Mouse (Mus musculus) neural tube, embryonic 15.5 days (tissue): Measurements from ENCODE around the gene Spp2. TPM values are rescaled to one million over a fixed set of nuclear protein-coding genes. Genes with fewer than 3 reads are reported as not detected.
A peak's percentile ranks its signal among the peaks of the same experiment; 100 is the strongest.

Experiments
- ATAC-seq: fragments of 200-750 bp; cut with Nextera tagmentation; 2 replicates; pipeline ENCODE4 v1.8.0; 2017; ENCODE audit warnings: mild to moderate bottlenecking, moderate TSS enrichment, moderate library complexity; ENCODE audit not compliant: low FRiP score
- H3K27ac ChIP-seq: fragments of 300-500 bp; sonication (generic); replicated peaks from 2 replicates; pipeline ENCODE4 v1.5.1; 2015; ENCODE audit warnings: mild to moderate bottlenecking, inconsistent platforms
- H3K27me3 ChIP-seq: fragments of 300-500 bp; sonication (generic); replicated peaks from 2 replicates; pipeline ENCODE4 v1.6.1; 2015; ENCODE audit warnings: inconsistent platforms
- H3K36me3 ChIP-seq: fragments of 300-500 bp; sonication (generic); 2 replicates; pipeline ENCODE4 v1.6.1; 2015; ENCODE audit warnings: inconsistent platforms
- H3K4me1 ChIP-seq: fragments of 300-500 bp; sonication (generic); 2 replicates; pipeline ENCODE4 v1.6.1; 2015; ENCODE audit warnings: inconsistent platforms
- H3K4me2 ChIP-seq: fragments of 300-500 bp; sonication (generic); 2 replicates; pipeline ENCODE4 v1.6.1; 2015; ENCODE audit warnings: inconsistent platforms, mild to moderate bottlenecking, moderate library complexity
- H3K4me3 ChIP-seq: fragments of 300-500 bp; sonication (generic); replicated peaks from 2 replicates; pipeline ENCODE4 v1.5.1; 2015; ENCODE audit warnings: mild to moderate bottlenecking, inconsistent platforms
- H3K9ac ChIP-seq: fragments of 300-500 bp; sonication (generic); replicated peaks from 2 replicates; pipeline ENCODE4 v1.6.1; 2015; ENCODE audit warnings: mild to moderate bottlenecking, inconsistent platforms
- H3K9me3 ChIP-seq: fragments of 300-500 bp; sonication (generic); replicated peaks from 2 replicates; pipeline ENCODE4 v1.6.1; 2016; ENCODE audit warnings: inconsistent platforms
- WGBS: fragments of 180-500 bp; shearing (Covaris S2); methylation state at CpG from one replicate; pipeline ENCODE4 v1.1.7; 2015; ENCODE audit warnings: mixed read lengths; 5-methylcytosine and 5-hydroxymethylcytosine counted together
- polyA plus RNA-seq: library from polyadenylated mRNA; unstranded; fragments of >200 nt; fragmentation: Nextera tagmentation; extraction: Ambion mirVana; gene quantifications from 2 replicates; pipeline ENCODE4 v1.2.1, GENCODE M21; 2015

Gene Spp2
- polyA plus RNA-seq, 1 experiment from 2014 or later, result not detected

DNA sequence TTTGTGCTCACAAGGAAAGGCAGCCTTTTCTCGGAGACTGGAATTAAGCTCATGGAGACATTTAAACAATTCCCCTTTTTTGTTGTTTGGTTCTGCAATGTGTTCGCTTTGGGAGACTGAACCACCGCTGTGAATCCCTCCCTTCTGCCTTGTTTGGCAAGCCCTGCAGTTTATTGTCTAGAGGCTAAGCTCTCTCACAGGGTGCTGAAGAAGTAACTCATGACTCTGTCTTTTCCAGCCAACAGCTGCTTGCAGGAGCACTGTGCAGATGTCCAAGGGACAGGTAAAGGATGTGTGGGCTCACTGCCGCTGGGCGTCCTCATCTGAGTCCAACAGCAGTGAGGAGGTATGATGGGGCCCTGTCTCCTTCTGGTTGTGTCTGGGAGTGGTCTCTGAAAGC, 5.3 kb downstream of the Spp2 start:
- Histone ChIP-seq H3K36me3 (no peaks in the 10 kb centered on the region), H3K4me1 (peaks cover 14% of the 10 kb centered on the region), H3K4me2 (no peak overlapping the region), H3K9me3 (no peaks in the 10 kb centered on the region), H3K9ac (no peak overlapping the region), H3K27ac (peak overlapping the region; percentile 39; the same call in 1 of the 2 replicates), H3K27me3 (no peaks in the 10 kb centered on the region), H3K4me3 (no peak overlapping the region)
- peak; percentile 55; the same call in 1 of the 2 replicates for ATAC-seq
- WGBS, result 43% methylated on average over 5 of the region's 5 CpGs

- Histone ChIP-seq H3K9ac (no peak overlapping the region), H3K4me3 (no peak overlapping the region), H3K36me3 (no peaks in the 10 kb centered on the region), H3K4me1 (no peaks in the 10 kb centered on the region), H3K4me2 (no peak overlapping the region), H3K9me3 (no peaks in the 10 kb centered on the region), H3K27me3 (no peaks in the 10 kb centered on the region), H3K27ac (no peak overlapping the region)
- no peak for ATAC-seq
- 85% methylated on average over 2 of the region's 2 CpGs for WGBS
These were observed 12.2 kb downstream of the Spp2 start for GRCm38 (mm10) chr1:88418943-88419342.

- no peaks in the 10 kb centered on the region for H3K9me3 ChIP-seq
- no peaks in the 10 kb centered on the region for H3K27me3 ChIP-seq
- no peak overlapping the region for H3K4me2 ChIP-seq
- 88% methylated on average over 10 of the region's 10 CpGs for whole genome bisulfite sequencing
- no peak overlapping the region for H3K27ac ChIP-seq
- no peaks in the 10 kb centered on the region for H3K36me3 ChIP-seq
- no peak overlapping the region for H3K4me3 ChIP-seq
- ATAC-seq, result no peak
- H3K4me1 ChIP-seq, result peaks cover 4% of the 10 kb centered on the region
- H3K9ac ChIP-seq, result no peak overlapping the region
These were observed 15.3 kb downstream of the Spp2 start for GRCm38 (mm10) chr1:88422045-88422444.

- Histone ChIP-seq H3K9ac (no peak overlapping the region), H3K9me3 (no peaks in the 10 kb centered on the region), H3K27ac (no peak overlapping the region), H3K4me3 (no peak overlapping the region), H3K27me3 (no peaks in the 10 kb centered on the region), H3K4me2 (no peak overlapping the region), H3K36me3 (no peaks in the 10 kb centered on the region), H3K4me1 (peaks cover 4% of the 10 kb centered on the region)
- 66% methylated on average over 7 of the region's 7 CpGs for whole genome bisulfite sequencing
- ATAC-seq, result no peak
These were observed 16.2 kb downstream of the Spp2 start for GRCm38 (mm10) chr1:88422846-88423395.

DNA sequence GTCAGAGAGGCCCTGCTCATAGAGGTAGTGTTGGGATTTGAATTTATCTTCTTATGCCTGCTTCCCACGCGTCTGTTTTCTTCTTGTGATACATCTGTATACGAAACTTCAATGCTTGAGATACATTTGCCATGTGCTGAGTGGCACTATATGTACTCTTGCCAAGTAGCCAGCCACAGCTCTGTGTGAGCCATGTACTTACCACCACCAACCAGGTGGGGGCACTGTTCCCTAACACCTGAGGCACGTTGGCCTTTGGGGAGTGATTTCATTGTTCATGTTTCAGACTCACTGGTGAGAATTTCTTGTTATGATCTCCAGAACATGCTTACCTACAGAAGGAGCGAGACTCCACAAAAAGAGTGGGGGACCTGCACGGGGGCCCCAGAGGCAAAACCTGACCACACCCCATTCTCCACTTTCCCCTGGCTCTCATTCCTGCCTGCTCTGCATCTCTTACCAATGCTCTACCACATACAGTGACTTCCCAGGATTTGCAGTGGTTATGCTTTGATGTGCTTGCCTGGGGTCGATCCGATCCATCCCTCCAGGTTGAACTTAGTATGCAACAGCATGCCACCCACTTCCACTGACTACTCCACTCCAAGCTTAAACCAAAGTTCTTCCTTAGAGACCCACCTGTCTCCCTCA, 18.0 kb downstream of the Spp2 start:
- ATAC-seq, result peak; percentile 70; the same call in 1 of the 2 replicates
- H3K9me3 ChIP-seq, result no peaks in the 10 kb centered on the region
- peaks cover 9% of the 10 kb centered on the region for H3K4me1 ChIP-seq
- H3K4me3 ChIP-seq, result no peak overlapping the region
- H3K4me2 ChIP-seq, result no peak overlapping the region
- no peaks in the 10 kb centered on the region for H3K36me3 ChIP-seq
- no peaks in the 10 kb centered on the region for H3K27me3 ChIP-seq
- H3K9ac ChIP-seq, result no peak overlapping the region
- WGBS, result 26% methylated on average over 8 of the region's 8 CpGs
- H3K27ac ChIP-seq, result no peak overlapping the region

DNA sequence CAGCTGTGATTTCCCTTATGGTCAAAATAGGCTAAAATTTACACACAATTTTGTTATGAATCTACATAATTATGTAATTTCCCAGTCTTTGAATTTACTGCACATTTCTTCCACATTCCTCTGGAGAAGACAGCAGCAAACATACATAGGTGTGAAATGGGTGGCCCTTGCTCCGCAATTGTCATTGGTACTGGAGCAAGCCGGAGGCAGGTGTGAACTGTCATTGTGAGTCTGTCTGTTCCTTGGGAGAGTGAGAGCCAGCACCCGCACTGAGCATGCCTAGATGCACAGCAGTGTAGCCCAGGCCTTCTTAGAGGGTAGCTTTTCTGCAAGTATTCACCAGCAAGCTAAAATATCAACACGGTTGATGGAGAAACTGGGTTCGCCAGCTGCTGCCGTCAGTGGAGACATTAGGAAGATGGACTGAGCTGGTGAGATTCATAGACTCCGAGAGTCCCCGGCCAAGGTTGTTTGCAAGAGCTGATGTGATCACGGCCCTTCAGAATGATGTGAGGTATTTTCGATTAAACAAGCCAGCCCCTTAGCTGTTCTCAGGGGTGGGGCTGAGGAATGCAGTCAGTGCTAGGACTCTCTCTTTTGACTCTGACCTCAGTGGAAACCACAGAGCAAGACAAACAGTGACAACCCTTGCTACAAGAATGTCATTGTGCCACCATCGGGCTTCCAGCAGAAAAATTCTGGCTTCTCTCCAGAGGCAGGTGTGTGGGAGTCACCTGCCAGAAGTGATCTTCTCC, 21.4 kb downstream of the Spp2 start:
- Histone ChIP-seq H3K27ac (no peak overlapping the region), H3K27me3 (no peaks in the 10 kb centered on the region), H3K4me3 (no peak overlapping the region), H3K36me3 (no peaks in the 10 kb centered on the region), H3K9ac (no peak overlapping the region), H3K4me2 (no peak overlapping the region), H3K9me3 (no peaks in the 10 kb centered on the region), H3K4me1 (peaks cover 11% of the 10 kb centered on the region)
- no peak for ATAC-seq
- 80% methylated on average over 11 of the region's 11 CpGs for WGBS

- 17% methylated on average over 1 of the region's 1 CpGs for WGBS
These were observed 22.7 kb downstream of the Spp2 start for GRCm38 (mm10) chr1:88429413-88429812.

DNA sequence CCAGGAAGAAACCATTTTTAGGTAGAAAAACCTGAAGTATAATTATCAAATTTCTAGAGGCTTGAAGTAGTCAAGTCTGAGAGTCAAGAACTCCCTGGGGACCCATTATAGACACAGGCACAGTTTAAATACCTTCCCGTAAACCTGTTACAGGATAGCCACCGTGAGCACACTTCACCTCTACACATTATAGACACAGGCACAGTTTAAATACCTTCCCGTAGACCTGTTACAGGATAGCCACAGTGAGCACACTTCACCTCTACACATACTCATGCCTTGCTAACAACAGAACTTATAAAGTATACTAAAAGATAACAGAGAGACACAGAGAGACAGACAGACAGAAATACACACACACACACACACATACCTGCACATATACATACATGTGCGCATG, 24.5 kb downstream of the Spp2 start:
- WGBS, result 85% methylated on average over 4 of the region's 4 CpGs
- Histone ChIP-seq H3K27me3 (no peaks in the 10 kb centered on the region), H3K4me1 (0 out of 2 replicates have a peak, but pooled peaks cover 7% of the 10 kb centered on the region), H3K4me3 (no peak overlapping the region), H3K36me3 (no peaks in the 10 kb centered on the region), H3K9ac (no peak overlapping the region), H3K9me3 (no peaks in the 10 kb centered on the region), H3K4me2 (no peak overlapping the region), H3K27ac (no peak overlapping the region)
- ATAC-seq, result no peak

More at GRCm38 (mm10) chr1:88429413-88429812, 22.7 kb downstream of the Spp2 start:
- no peak overlapping the region for H3K9ac ChIP-seq
- H3K4me3 ChIP-seq, result no peak overlapping the region
- no peak for ATAC-seq
- H3K4me2 ChIP-seq, result no peak overlapping the region
- H3K36me3 ChIP-seq, result no peaks in the 10 kb centered on the region
- H3K27ac ChIP-seq, result no peak overlapping the region
- no peaks in the 10 kb centered on the region for H3K27me3 ChIP-seq
- peaks cover 11% of the 10 kb centered on the region for H3K4me1 ChIP-seq
- H3K9me3 ChIP-seq, result no peaks in the 10 kb centered on the region

DNA sequence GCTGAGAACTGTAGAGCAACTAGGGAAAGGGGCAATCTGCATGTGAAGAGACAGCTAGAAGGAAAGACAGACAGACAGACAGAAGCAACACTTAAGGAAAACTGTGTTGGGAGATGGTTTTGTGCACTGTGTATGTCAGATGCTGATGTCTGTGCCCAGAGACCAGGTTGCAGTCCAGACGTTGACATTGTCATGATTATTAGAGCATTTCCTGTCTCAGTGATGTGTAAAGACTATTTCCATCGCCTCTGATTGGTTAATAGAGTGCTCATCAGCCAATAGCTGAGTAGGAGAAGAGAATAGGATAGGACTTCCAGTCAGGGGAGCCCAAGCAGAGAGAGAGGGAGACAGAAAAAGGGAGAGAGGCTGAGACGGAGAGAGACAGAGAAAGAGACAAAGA, 25.8 kb downstream of the Spp2 start:
- Histone ChIP-seq H3K4me2 (no peak overlapping the region), H3K27ac (no peak overlapping the region), H3K4me1 (0 out of 2 replicates have a peak, but pooled peaks cover 9% of the 10 kb centered on the region), H3K36me3 (no peaks in the 10 kb centered on the region), H3K27me3 (no peaks in the 10 kb centered on the region), H3K4me3 (no peak overlapping the region), H3K9me3 (no peaks in the 10 kb centered on the region), H3K9ac (no peak overlapping the region)
- WGBS, result 47% methylated on average over 3 of the region's 3 CpGs
- ATAC-seq, result no peak

- 73% methylated on average over 6 of the region's 6 CpGs for WGBS
These were observed 26.5 kb downstream of the Spp2 start for GRCm38 (mm10) chr1:88433096-88433883.

GRCm38 (mm10) chr1:88434057-88434456, 27.3 kb downstream of the Spp2 start:
- ATAC-seq, result no peak
- no peaks in the 10 kb centered on the region for H3K27me3 ChIP-seq
- no peaks in the 10 kb centered on the region for H3K36me3 ChIP-seq
- H3K27ac ChIP-seq, result no peak overlapping the region
- no peak overlapping the region for H3K4me2 ChIP-seq
- 78% methylated on average over 4 of the region's 4 CpGs for WGBS
- 0 out of 2 replicates have a peak, but pooled peaks cover 9% of the 10 kb centered on the region for H3K4me1 ChIP-seq
- H3K4me3 ChIP-seq, result no peak overlapping the region
- no peak overlapping the region for H3K9ac ChIP-seq
- no peaks in the 10 kb centered on the region for H3K9me3 ChIP-seq

More at GRCm38 (mm10) chr1:88433096-88433883, 26.5 kb downstream of the Spp2 start:
- no peak for ATAC-seq
- H3K4me1 ChIP-seq, result 0 out of 2 replicates have a peak, but pooled peaks cover 9% of the 10 kb centered on the region
- no peak overlapping the region for H3K27ac ChIP-seq
- no peaks in the 10 kb centered on the region for H3K27me3 ChIP-seq
- H3K9ac ChIP-seq, result no peak overlapping the region
- H3K36me3 ChIP-seq, result no peaks in the 10 kb centered on the region
- no peak overlapping the region for H3K4me2 ChIP-seq
- H3K4me3 ChIP-seq, result no peak overlapping the region
- H3K9me3 ChIP-seq, result no peaks in the 10 kb centered on the region
